Mouse (Mus musculus) bone marrow macrophage, adult 2 months (primary cell): ENCODE data around the gene Tubgcp5.

Experiments used
- CTCF ChIP-seq: IDR thresholded peaks from 2 replicates; pipeline ENCODE4 v1.5.1; 2012; ENCODE audit warnings: low read depth, mild to moderate bottlenecking, low read length, moderate library complexity
- POLR2A ChIP-seq: IDR thresholded peaks from 2 replicates; pipeline ENCODE4 v1.6.1; 2012; ENCODE audit warnings: mild to moderate bottlenecking, low read depth, low read length, borderline replicate concordance

- TF ChIP-seq CTCF (no peak), POLR2A (no peak)
Measured at GRCm38 (mm10) chr7:55880882-55881281, 86.9 kb downstream of the Tubgcp5 start.
